Mouse (Mus musculus) kidney, adult 2 months (tissue): ENCODE data around the gene Csrnp2.

Source experiments
- CTCF ChIP-seq: fragments of 200-500 bp; conservative IDR thresholded peaks from 2 replicates; pipeline ENCODE4 v1.5.1; 2011; ENCODE audit warnings: low read depth, mild to moderate bottlenecking, control low read depth, low read length, moderate library complexity, mixed read lengths; ENCODE audit not compliant: insufficient read depth, insufficient read length
- POLR2A ChIP-seq: fragments of 200-500 bp; IDR thresholded peaks from one replicate; pipeline ENCODE4 v1.6.1; 2011; ENCODE audit warnings: low read depth, low read length, control low read depth

- TF ChIP-seq CTCF (no peak), POLR2A (no peak)
Measured at GRCm38 (mm10) chr15:100541426-100541825, 46.1 kb upstream of the Csrnp2 start.
